Mouse (Mus musculus) limb, embryonic 11.5 days (tissue): ENCODE data around the gene Ifnb1. TPM values are rescaled to one million over a fixed set of nuclear protein-coding genes. Genes with fewer than 3 reads are reported as not detected.

ENCODE experiments used
- ATAC-seq: fragments of 200-750 bp; cut with Nextera tagmentation; 2 replicates; pipeline ENCODE4 v1.8.0; 2017; ENCODE audit warnings: low read depth; ENCODE audit not compliant: insufficient number of reproducible peaks, low FRiP score, low TSS enrichment
- DNase-seq: peaks from one replicate; pipeline ENCODE4 v3.0.0-alpha.2; 2015; ENCODE audit warnings: low spot score
- H3K27ac ChIP-seq: fragments of 300-500 bp; sonication (generic); replicated peaks from 2 replicates; pipeline ENCODE4 v1.5.1; 2014; ENCODE audit warnings: low read depth, mild to moderate bottlenecking, low read length
- H3K27me3 ChIP-seq: fragments of 300-500 bp; sonication (generic); 2 replicates; pipeline ENCODE4 v1.6.1; 2014; ENCODE audit warnings: mild to moderate bottlenecking, low read length, mixed read lengths; ENCODE audit not compliant: control insufficient read depth, insufficient read depth
- H3K36me3 ChIP-seq: fragments of 300-500 bp; sonication (generic); 2 replicates; pipeline ENCODE4 v1.6.1; 2014; ENCODE audit warnings: mild to moderate bottlenecking, low read length, moderate library complexity, mixed read lengths; ENCODE audit not compliant: control insufficient read depth, insufficient read depth
- H3K4me1 ChIP-seq: fragments of 300-500 bp; sonication (generic); 2 replicates; pipeline ENCODE4 v1.6.1; 2014; ENCODE audit warnings: low read length, mixed read lengths; ENCODE audit not compliant: control insufficient read depth, insufficient read depth
- H3K4me2 ChIP-seq: fragments of 300-500 bp; sonication (generic); 2 replicates; pipeline ENCODE4 v1.6.1; 2014; ENCODE audit warnings: low read depth, mild to moderate bottlenecking, moderate library complexity; ENCODE audit not compliant: severe bottlenecking
- H3K4me3 ChIP-seq: fragments of 300-500 bp; sonication (generic); 2 replicates; pipeline ENCODE4 v1.5.1; 2014; ENCODE audit warnings: low read depth, low read length
- H3K9ac ChIP-seq: fragments of 300-500 bp; sonication (generic); 2 replicates; pipeline ENCODE4 v1.6.1; 2014; ENCODE audit warnings: mild to moderate bottlenecking, low read length
- H3K9me3 ChIP-seq: fragments of 300-500 bp; sonication (generic); 2 replicates; pipeline ENCODE4 v1.6.1; 2016; ENCODE audit warnings: low read length; ENCODE audit not compliant: control insufficient read depth
- WGBS: fragments of 180-500 bp; shearing (Covaris S2); extraction: QIAGEN DNeasy Blood & Tissue Kit; methylation state at CpG from one replicate; pipeline ENCODE4 v1.1.7; 2014; 5-methylcytosine and 5-hydroxymethylcytosine counted together
- polyA plus RNA-seq: library from polyadenylated mRNA; unstranded; fragments of >200 nt; fragmentation: Nextera tagmentation; extraction: Ambion mirVana; gene quantifications from 2 replicates; pipeline ENCODE4 v1.2.1, GENCODE M21; 2014

The Ifnb1 gene
- polyA plus RNA-seq, 1 experiment from 2014 or later, result not detected

GRCm38 (mm10) chr4:88488107-88488506, 34.5 kb downstream of the Ifnb1 start:
- Histone ChIP-seq H3K9me3 (no peaks in the 10 kb centered on the region), H3K4me2 (no peak overlapping the region), H3K4me1 (no peaks in the 10 kb centered on the region), H3K4me3 (no peak overlapping the region), H3K27ac (no peak overlapping the region), H3K9ac (no peak overlapping the region), H3K36me3 (no peaks in the 10 kb centered on the region), H3K27me3 (no peaks in the 10 kb centered on the region)
- 93% methylated on average over 3 of the region's 3 CpGs for WGBS
- ATAC-seq (no peak), DNase-seq (no peak)

DNA sequence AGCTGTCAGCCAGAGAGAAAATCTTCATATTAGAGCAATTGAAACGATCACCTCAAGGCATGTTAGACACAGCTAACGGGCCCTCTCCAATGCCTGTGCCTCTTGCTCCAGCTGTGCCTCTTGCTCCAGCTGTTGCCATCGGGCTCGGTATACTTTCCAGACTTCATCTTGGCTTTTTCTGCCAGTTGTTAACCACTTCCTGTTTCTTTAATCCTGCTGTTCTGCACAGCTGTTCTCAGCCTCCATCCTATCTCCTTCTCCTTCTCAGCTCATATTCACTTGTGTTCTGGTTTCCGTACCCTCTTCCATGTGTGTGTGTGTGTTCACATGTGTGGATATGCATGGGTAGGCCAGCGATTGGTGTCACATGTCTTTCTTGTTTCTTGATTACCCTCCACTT, 42.4 kb downstream of the Ifnb1 start:
- Histone ChIP-seq H3K27ac (no peak overlapping the region), H3K36me3 (no peaks in the 10 kb centered on the region), H3K4me1 (peaks cover 10% of the 10 kb centered on the region; the same call in 1 of the 2 replicates), H3K27me3 (no peaks in the 10 kb centered on the region), H3K9ac (no peak overlapping the region), H3K4me3 (no peak overlapping the region), H3K4me2 (no peak overlapping the region), H3K9me3 (no peaks in the 10 kb centered on the region)
- 40% methylated on average over 6 of the region's 6 CpGs for WGBS
- peak; percentile 62; the same call in 1 of the 2 replicates for ATAC-seq
- DNase-seq, result peak; percentile 39

GRCm38 (mm10) chr4:88478809-88479186, 43.8 kb downstream of the Ifnb1 start:
- Histone ChIP-seq H3K9me3 (no peaks in the 10 kb centered on the region), H3K4me2 (no peak overlapping the region), H3K36me3 (no peaks in the 10 kb centered on the region), H3K27ac (no peak overlapping the region), H3K9ac (no peak overlapping the region), H3K27me3 (no peaks in the 10 kb centered on the region), H3K4me3 (no peak overlapping the region), H3K4me1 (peaks cover 10% of the 10 kb centered on the region; the same call in 1 of the 2 replicates)
- 84% methylated on average over 9 of the region's 9 CpGs for WGBS
- DNase-seq (no peak), ATAC-seq (no peak)

- Histone ChIP-seq H3K27ac (no peak overlapping the region), H3K27me3 (no peaks in the 10 kb centered on the region), H3K36me3 (no peaks in the 10 kb centered on the region), H3K4me3 (no peak overlapping the region), H3K4me1 (peaks cover 10% of the 10 kb centered on the region; the same call in 1 of the 2 replicates), H3K9ac (no peak overlapping the region), H3K9me3 (no peaks in the 10 kb centered on the region), H3K4me2 (no peak overlapping the region)
- ATAC-seq, result no peak
- no peak for DNase-seq
- 75% methylated on average over 4 of the region's 4 CpGs for WGBS
Measured at GRCm38 (mm10) chr4:88478177-88478808, 44.3 kb downstream of the Ifnb1 start.

DNA sequence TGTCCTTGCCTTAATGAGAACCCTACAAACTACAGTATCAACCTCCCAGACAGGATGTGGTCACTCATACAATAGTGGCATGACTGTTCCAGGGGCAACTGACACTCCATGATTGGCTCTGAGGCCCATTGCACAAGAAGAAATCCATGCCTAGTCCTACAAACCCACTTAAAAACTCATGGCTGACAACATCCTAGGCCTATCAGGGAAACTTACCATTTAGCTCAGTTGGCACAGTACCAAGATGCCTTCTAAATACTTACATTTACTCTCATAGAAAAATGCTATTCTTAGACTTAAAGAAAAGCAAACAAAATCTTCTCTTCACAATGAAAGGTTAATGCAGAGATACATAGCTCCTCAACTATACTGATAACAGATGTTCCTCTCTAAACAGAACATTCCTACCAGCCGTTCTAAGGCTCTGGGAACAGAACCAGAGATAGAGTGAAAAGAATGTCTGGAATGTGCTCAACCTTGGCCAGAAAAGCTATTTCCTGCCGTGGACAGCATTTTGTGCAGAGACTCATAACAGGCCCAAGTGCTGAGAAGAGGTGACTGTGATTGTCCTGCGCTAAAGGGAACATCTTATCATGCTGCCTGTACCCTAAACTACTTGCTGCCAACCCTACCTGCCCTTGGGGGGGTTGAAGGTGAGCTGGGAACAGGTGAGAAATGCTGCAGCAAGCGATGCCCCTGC, 45.9 kb downstream of the Ifnb1 start:
- H3K27me3 ChIP-seq, result no peaks in the 10 kb centered on the region
- no peaks in the 10 kb centered on the region for H3K9me3 ChIP-seq
- ATAC-seq (no peak), DNase-seq (no peak)
- H3K4me2 ChIP-seq, result no peak overlapping the region
- H3K4me3 ChIP-seq, result no peak overlapping the region
- no peaks in the 10 kb centered on the region for H3K36me3 ChIP-seq
- no peak overlapping the region for H3K9ac ChIP-seq
- peaks cover 10% of the 10 kb centered on the region; the same call in 1 of the 2 replicates for H3K4me1 ChIP-seq
- H3K27ac ChIP-seq, result no peak overlapping the region
- WGBS, result 55% methylated on average over 4 of the region's 4 CpGs

GRCm38 (mm10) chr4:88476084-88476483, 46.5 kb downstream of the Ifnb1 start:
- no peak for ATAC-seq
- Histone ChIP-seq H3K27me3 (no peaks in the 10 kb centered on the region), H3K9me3 (no peaks in the 10 kb centered on the region), H3K27ac (no peak overlapping the region), H3K36me3 (no peaks in the 10 kb centered on the region), H3K4me2 (no peak overlapping the region), H3K4me1 (peaks cover 10% of the 10 kb centered on the region; the same call in 1 of the 2 replicates), H3K4me3 (no peak overlapping the region), H3K9ac (no peak overlapping the region)
- no peak for DNase-seq
- 86% methylated on average over 3 of the region's 3 CpGs for WGBS

Other genes starting within 250 kb of the Ifnb1 start
- 3.4 and 3.5 TPM in 2 replicates for gene Hacd4, start 83.8 kb downstream of the Ifnb1 start, polyA plus RNA-seq
- not detected in 2 replicates for gene Ifna15, start 35.5 kb upstream of the Ifnb1 start, polyA plus RNA-seq
- gene Ifna14, start 49.0 kb upstream of the Ifnb1 start, polyA plus RNA-seq, result not detected in 2 replicates
- gene Ifna9, start 69.6 kb upstream of the Ifnb1 start, polyA plus RNA-seq, result not detected in 2 replicates
- not detected in 2 replicates for gene Ifna12, start 80.6 kb upstream of the Ifnb1 start, polyA plus RNA-seq
- gene C87499, start 111.6 kb upstream of the Ifnb1 start, polyA plus RNA-seq, result not detected in 2 replicates
- not detected in 2 replicates for gene Ifna13, start 121.7 kb upstream of the Ifnb1 start, polyA plus RNA-seq
- not detected in 2 replicates for gene Ifna16, start 154.2 kb upstream of the Ifnb1 start, polyA plus RNA-seq
- gene Ifna2, start 161.1 kb upstream of the Ifnb1 start, polyA plus RNA-seq, result not detected in 2 replicates
- not detected in 2 replicates for gene Ifnab, start 168.6 kb upstream of the Ifnb1 start, polyA plus RNA-seq
- 0.81 and 1.5 TPM in 2 replicates for gene Gm26566, start 199.0 kb upstream of the Ifnb1 start, polyA plus RNA-seq
- gene Klhl9, start 199.7 kb upstream of the Ifnb1 start, polyA plus RNA-seq, result 139 and 140 TPM in 2 replicates
- gene Gm13271, start 232.1 kb upstream of the Ifnb1 start, polyA plus RNA-seq, result not detected in 2 replicates
- gene Gm13283, start 237.3 kb upstream of the Ifnb1 start, polyA plus RNA-seq, result 0.13 TPM in 1 of 2 replicates, not detected in the other